Mouse (Mus musculus): ENCODE data around the gene Cnnm4.

Cnnm4 gene

DNA sequence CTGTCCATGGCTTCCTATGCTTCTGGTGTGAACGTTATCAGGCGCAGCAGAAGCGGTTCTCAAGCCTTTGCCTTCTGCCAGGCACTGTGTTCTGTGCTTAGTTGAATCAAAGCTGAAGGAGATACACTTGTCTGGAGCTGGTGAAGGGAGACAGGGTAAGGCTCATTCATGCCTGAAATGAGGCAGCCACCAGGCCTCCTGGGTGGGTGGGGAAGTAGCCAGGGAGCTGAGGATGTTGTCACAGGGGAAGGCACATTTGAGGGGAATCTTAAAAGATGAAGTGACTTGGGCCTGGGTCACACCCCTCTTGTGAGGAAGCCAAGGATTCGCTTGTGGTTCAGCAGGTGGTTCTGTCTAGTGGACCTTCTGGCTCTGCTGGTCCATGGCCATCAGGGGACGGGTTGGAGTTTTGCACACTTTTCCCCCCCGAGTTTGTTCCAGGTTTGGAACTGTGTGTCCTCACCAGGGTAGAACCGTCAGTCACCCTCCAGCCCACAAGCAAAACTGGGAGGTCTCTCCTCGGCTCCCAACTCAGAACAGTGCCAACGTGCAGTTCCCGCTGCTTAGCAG lies 1.9 kb downstream of the Cnnm4 start:
- DNase-seq (ENCODE audit: inconsistent ontology term): no peak

DNA sequence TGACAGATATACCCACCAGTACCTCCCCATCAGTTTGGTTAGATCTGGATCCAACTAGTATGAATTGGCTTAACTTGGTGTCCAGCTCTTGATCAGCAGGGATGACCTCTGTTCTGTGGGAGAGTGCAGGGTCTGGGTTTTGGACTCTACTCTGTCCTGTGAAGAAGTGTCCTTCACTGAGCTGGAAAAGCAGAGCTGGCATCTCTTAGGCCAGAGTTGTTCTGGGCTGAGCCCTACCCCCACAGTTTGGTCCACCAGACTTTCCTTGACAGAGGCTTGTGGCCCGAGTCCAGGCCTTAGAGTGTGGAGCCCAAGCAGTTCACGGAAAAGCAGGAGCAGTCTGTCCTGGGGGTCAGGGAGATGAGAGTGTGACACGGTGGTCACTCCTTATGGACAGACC lies 3.2 kb downstream of the Cnnm4 start:
- DNase-seq (ENCODE audit: inconsistent ontology term): no peak

DNA sequence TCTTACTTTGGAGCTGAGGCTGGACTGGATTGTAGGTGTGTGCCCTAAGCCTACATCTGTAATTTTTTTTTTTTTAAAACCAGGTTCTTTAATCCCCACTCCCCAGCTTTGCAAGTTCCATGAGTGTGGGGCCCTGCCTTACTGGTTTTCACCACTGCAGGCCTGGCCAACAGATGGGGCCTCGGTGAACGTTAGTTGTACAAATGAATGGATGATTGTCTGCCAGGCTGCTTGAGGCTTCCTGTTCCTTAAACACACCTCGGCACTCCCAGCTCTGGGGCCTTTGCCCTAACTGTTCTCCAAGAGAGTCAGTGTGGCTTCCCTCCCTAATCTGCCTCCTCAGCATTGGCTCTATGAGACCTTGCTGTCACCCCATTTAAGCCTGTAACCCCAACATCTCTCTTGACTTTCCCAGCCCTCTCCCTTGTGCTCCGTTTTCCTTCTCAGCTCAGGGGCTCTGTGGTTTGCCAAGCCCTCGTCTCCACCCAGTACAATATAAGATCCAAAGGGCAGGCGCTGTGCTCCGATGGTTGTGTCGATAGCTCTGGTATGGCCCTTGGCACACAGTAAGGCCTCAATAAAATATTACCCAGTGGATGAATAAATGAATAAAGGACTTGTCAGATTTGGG lies 4.2 kb downstream of the Cnnm4 start:
- DNase-seq (ENCODE audit: inconsistent ontology term): no peak

DNA sequence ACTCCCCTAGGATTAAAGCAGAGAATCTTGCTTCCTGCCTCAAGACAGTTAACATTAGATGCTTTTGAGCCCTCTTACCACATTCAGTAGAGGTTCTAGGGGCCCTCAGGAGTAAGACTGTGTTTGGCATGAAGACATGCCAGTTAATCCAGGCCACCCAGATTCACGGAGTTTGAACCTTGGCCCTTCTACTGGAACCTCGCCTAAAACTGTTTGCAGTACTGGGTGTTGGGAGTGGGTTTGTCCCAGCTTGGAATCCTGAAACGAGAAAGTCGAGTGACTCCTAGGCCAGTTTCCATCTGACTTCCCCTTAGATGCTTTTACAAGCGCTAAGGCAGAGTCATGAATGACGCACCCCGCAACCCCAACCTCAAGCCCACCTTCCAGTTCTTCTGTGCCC lies 5.0 kb downstream of the Cnnm4 start:
- no peak for DNase-seq (ENCODE audit: inconsistent ontology term)

DNA sequence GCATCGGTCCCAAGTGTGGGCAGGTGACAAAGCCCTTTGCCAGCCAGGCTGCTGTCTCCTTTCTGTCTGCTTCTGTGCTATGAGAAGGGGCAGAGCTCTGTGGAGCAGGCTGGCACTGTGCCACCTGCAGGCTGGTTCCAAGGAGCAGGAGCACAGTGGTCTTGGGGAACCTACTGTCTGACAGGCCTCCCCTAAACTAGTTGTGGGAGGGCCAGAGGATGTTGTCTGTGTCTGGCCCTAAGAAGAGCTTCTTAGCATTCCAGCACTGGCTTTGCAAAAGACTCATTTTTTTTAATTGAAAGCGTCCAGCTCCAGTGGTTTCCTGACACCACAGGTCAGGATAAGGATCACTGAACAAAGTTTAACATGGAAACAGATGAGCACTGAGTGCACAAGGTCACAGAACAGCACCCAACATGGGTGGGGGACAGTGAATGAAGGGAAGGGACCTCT lies 6.9 kb downstream of the Cnnm4 start:
- DNase-seq (ENCODE audit: inconsistent ontology term): no peak

DNA sequence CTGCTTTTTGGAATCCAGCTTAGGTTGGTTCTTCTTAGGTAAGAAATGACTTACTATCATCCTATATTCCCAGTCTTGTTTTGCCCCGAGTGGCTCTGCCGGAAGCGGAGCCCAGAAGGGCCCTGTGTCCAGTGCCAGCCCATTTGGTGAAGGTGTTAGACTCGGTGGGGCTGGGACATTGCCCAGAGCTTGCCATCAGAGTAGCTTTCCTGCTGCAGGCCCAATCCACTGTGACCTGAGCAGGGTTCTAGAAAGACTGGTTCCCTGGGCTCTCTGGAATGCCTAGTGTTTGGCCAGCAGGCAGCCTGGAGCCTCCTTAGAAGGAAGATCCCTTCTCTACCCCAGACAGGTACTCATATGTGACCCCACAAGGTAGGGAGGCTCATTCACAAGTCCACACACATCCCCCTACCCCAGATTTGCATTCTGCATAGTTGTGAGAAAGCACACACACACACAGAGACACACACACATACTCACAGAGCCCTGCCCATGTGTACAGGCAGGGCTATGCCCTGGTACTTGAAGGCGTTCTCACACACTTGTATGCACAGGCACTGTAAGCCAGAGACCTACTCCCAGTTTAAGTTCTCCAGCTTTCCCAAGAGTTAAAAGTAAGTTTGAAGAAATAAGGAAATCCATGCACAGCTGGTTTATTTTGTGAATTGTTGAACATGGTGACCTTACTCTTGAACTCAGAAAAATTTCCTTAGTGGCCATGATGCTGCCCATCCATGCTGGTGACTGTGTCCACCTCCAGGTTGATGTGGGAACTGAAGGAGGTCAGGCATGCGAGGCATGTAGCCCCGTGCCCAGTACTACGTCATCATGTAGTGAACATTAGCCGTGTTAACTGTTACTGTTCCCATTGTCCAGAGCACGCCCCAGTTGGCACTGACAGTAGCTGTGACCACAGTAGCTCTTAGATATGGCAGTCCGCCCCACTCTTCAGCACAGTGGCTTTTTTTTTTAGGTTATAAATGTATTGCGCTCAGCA lies 8.8 kb downstream of the Cnnm4 start:
- DNase-seq (ENCODE audit: inconsistent ontology term): peak; percentile 89

DNA sequence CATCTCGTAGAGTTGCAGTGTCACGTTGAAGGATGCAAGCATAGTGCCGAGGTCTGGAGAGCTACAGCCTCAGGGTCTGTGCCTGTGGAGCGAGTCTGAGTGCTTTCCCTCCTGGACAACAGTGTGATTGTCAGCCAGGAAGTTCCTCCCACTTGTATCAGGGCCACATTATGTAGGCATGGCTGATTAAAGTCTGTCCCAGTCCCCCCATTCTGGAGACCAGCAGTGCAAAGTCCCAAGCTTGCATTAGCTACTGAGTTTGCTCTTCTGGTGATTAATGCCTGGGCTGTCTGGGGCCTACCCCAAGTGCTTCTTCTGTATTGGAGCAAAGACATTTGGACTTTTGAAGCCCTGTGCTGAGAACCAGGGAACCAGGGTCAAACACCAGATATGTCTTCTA lies 12.4 kb downstream of the Cnnm4 start:
- DNase-seq (ENCODE audit: inconsistent ontology term): no peak

DNA sequence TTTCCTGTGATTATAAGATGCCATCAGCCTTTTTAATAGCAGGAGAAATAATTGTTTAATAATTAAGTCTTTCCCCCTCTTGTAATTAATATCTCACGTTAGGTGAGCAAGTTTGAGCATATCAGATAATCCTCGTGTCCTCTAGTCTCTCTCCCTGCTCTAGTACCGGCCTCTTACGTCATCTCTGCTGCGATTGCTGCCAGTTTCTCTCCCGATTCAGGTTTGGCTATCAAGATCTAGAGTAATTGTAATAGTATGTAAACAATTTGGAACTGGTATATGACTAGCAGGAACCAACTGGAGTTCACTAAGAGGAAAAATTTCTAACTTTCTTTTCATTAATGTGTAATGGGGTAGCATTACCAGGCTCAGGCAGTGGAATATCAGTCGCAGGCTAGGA lies 13.7 kb downstream of the Cnnm4 start:
- no peak for DNase-seq (ENCODE audit: inconsistent ontology term)

DNA sequence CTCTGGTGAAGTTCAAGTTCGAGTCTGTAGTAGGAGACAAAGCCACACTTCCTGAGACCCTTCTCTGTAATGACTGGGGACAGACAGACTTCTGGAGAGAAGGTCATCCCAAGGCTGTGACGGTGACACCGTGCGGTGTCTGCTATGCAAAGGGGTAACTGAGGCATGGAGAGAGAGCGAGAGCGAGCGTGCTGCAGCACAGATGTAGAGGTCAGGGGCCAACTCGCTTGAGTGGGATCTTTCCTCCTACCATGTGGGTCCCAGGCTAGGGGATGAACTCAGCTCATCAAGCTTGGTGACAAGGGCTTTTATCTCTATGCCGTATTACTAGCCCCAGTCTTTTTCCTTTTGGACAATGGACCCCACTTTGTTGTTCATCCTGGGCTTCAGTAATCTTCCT lies 15.7 kb downstream of the Cnnm4 start:
- no peak for DNase-seq (ENCODE audit: inconsistent ontology term)

DNA sequence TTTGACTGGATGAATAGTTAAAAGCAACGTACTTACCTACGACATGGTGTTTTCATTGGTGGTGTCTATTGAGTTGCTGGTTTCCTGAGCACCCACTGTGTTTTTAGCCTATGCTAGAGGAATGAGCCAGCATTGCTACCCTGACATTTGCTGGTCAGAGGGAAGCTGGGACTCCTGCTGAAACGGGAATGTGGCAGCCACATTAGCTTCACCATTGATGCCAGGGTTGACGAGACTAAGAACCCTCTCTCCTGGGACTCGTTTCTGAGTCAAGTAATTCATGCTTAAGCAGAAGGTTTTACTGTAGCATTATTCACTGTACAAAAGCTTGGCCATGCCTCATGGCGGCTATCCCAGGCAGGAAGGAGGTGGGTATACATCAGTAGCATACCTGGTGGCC lies 18.2 kb downstream of the Cnnm4 start:
- DNase-seq (ENCODE audit: inconsistent ontology term): no peak

DNA sequence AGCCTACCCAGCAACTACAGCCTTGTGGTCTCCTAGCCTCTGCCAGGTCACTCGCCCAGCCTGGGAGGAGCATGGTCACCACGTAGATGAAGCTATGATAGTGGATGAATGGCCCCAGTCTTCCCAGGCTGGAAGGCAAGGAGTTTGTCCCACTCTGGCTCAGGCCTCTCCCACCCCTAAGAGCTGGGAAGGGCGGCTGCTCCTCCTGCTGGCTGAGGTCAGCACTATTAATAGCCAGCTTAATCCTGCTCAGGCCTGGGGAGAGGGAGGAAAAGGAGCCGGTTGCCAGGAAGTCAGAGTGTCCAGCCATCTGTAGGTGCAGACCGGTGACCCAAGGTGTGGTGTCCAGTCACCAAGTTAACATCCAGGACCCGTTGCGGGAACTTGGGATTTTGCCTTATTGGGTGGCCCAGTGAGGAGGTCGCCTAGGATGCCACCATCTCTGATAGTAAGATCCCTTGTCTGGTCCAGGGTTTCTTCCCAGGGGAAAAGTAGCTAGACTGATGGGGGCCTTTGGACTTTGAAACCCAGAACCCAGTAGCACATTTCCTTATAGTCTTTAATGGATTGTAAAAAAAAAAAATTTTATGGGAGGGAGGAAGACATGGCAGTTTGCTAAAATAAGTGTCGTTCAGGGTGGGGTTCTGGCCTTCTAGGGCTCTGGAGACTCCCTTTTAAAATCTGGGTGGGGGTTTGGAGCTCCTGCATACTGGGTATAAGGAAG lies 21.2 kb downstream of the Cnnm4 start:
- DNase-seq (ENCODE audit: inconsistent ontology term): peak; percentile 91

DNA sequence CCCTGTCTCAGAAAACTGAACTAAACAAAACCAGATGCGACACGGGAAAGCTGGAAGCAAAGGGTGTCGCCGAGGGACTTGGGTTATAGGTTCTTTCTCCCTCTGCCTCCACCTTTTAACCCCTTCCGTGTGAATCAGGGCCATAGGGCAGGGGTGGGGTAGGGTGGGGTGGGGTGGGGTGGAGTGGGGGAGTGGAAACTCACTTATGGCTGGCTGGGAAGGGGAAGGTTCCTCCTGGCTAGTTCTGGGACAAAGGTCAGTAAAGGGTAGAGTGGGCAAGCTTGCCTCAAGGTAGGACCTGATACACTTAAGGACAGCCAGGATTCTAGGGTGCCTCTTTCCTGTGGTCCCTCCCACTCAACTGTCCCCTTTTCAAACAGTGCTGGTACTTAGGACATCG lies 21.9 kb downstream of the Cnnm4 start:
- no peak for DNase-seq (ENCODE audit: inconsistent ontology term)

DNA sequence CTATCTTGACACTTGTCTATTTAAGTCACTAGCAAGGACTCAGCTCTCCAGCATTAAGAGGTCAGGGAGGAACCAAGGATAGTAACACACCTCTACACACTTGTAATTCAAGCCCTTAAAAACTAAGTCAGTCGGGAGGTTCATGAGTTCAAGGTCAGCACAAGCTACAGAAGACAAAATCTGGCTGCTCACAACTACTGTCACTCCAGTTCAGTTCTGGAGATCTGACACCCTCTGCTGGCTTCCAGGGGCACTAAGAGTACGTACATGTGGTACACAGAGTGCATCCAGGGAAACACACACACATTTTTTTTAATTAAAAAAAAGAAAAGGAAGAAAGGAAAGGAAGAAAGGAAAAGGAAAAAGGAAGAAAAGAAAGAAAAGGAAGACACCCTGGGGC lies 25.3 kb downstream of the Cnnm4 start:
- DNase-seq (ENCODE audit: inconsistent ontology term): no peak

DNA sequence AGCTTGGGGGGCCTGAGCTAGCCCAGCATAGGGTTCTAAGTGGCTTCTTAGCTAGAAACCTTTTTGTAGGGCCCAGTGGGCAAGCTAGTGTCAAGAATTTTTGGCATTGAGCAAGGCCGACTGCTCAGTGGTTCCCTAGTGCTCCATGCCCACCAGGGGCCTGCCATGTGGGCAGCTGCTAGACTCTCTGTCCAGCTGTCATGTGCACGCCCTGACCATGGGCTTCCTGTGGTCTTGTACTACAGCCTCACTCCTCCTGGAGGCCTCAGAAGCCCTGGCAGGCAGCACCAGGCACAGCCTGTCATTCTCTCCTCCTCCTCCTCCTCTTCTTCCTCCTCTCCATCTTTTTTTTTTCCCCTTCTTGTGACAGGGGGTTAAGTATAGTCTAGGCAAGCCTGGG lies 25.9 kb downstream of the Cnnm4 start:
- no peak for DNase-seq (ENCODE audit: inconsistent ontology term)

DNA sequence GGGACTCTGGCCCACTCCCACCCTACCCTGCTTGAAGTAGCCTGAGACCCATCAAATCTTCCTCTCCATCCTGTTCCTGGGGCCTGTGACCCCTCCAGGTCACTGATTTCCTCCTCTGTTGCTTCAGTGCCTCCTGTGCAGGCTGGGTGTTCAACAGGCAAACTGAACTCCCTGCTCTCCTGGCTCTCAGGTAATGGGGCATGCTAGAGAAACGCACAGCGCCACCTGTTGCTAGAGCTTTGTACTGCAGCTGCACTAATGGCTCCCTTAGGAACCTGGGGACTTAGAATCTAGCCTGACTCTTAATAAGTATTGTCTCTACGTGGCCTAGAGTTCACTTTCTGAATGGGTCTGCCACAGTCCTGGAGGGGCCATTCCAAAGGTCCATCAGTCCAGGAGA lies 29.8 kb downstream of the Cnnm4 start:
- DNase-seq (ENCODE audit: inconsistent ontology term): peak; percentile 28

DNA sequence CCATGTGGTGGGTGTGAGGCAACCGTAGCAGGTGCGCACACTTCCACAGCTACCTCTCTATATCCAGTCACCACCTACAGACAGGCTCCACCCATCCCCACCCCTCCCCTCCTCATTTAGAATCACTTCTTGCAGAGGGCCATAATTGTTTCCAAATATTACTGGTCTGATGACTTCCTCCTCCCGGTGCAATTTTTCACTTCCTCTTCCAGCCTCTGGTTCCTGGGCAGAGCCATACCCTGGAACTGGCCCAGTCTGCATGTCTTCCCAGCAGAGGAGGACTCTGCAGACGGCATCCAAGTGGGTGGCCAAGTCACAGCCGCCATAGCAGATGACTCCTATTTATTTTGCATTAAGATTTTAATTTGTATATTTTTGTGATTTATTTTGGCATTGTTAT lies 36.8 kb downstream of the Cnnm4 start:
- DNase-seq (ENCODE audit: inconsistent ontology term): no peak

DNA sequence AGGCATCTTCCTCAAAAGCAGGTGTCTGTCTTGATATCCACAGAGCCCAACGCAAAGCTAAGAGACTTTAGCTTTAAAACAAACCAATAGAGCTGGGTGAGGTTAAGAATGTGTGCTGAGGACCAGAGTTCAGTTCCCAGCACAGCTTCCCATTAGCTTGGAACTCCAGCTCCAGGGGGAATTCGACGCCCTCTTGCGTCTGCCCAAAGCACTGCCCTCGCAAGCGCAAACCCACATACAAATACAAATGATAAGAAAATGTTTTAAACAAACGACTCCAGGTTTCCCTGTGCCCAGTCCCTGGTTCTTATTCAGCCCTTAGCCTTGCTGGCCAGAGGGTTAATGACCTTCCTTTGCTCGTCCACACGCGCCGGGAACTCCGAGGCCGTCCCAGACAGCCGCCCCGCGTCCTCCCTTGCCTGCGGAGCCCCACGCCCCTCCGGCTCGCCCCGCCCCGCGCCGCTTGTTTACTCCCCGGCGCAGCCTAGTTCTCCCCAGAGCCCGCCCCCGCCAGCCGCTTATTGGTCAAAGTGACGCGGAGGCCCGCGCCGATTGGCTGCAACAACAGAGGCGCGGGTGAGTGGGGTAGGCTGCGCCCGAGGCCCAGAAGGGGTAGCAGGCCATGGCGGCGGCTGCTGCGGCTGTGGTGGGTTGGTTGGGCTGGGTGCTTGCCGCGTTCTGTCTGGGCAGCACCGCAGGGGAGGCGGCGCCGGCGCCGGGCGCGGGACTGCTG lies 40.0 kb downstream of the Cnnm4 start, which contains the start of gene Cnnm3:
TSS of gene Cnnm3 (plus strand) at position 579 of the 733 bp plus-strand sequence.
- peak; percentile 100 for DNase-seq (ENCODE audit: inconsistent ontology term)

DNA sequence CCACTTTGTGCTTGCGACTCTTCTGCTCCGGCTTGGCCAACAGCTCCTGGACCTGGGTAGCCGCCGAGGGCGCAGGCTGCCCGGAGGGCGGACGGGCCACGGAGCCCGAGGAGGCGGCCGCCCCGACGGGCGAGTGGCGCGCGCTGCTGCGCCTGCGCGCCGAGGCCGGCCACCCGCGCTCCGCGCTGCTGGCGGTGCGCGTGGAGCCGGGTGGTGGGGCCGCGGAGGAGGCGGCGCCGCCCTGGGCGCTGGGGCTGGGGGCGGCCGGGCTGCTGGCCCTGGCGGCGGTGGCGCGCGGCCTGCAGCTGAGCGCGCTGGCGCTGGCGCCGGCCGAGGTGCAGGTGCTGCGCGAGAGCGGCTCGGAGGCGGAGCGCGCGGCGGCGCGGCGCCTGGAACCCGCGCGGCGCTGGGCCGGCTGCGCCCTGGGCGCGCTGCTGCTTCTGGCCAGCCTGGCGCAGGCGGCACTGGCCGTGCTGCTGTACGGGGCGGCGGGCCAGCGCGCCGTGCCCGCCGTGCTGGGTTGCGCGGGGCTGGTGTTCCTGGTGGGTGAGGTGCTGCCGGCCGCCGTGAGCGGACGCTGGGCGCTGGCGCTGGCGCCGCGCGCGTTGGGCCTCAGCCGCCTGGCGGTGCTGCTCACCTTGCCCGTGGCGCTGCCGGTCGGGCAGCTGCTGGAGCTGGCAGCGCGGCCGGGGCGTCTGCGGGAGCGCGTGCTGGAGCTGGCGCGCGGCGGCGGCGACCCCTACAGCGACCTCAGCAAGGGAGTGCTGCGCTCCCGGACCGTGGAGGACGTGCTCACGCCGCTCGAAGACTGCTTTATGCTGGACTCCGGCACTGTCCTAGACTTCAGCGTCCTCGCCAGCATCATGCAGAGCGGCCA lies 40.9 kb downstream of the Cnnm4 start:
- DNase-seq (ENCODE audit: inconsistent ontology term): peak; percentile 56

DNA sequence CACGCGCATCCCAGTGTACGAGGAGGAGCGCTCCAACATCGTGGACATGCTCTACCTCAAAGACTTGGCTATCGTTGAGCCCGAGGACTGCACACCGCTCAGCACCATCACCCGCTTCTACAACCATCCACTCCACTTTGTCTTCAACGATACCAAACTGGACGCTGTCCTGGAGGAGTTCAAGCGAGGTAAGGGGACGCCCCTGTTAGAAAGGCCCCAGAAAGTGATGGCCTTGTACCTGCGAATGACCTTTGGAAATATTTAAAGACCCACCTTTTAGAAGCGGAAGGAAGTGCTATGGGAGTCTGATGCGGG lies 41.5 kb downstream of the Cnnm4 start:
- DNase-seq (ENCODE audit: inconsistent ontology term): peak; percentile 44

DNA sequence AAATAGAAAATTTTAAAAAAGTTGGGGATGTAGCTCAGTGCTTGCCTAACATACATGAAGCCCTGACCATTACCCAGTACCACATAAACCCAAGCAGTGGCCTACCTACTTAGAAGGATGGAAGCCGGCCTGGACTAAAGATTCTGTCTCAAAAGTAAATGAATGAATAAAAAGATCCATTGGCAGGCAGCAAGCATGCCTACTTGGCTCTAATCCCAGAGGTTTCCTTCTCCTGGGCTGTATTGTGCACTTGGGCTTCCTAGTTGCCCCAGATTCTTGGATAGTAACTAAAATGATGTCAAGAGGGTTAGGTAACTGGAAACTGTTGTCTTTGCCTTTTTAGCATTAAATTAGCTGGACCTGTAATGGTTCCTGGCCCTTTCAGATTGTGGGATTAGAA lies 41.9 kb downstream of the Cnnm4 start:
- peak; percentile 45 for DNase-seq (ENCODE audit: inconsistent ontology term)
